Comparison of ENCODE assay signal across 11 mouse cellular contexts in the genomic region with DNA sequence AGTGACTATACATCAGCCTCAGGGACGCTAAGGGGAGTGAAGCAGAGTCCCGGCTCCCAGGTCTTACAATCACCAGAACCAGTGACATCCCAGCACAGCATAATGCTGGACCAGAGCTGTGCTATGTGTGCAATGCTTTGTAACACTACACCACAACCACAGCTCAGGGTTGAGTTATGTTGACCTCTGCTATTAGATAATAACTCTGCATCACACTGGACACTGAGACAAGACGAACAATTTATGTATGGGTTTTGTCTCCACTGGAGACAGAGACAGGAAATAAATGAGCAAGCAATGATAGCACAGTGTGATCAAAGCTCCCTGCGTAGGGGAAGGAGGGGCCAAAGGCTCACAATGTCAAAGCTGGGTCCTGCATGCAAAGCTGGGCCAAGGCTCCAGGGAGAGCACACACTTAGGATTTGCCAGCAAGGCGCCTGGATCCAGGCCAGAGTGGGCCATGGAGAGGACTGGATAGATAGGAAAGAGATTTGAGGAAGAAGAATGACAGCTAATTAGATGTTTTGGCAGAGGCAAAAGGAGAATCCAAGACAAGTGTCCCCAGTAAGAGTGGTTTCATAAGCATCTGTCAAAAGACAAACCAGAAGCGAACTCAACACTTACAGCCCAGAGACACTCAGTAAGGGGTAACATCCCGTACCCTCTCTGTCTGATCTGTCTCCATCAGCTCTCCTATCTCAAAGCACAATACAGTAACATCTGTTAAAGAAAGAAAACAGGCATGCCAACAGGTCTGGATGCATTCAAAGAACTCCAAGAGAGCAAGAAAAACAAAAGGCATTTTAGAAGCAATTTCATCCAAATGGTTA. TPM values are rescaled to one million over a fixed set of nuclear protein-coding genes. Genes with fewer than 3 reads are reported as not detected.
A peak's percentile ranks its signal among the peaks of the same experiment; 100 is the strongest.
DNase-seq lines count a peak whose midpoint lies in the region; ATAC-seq and TF ChIP-seq lines count a peak whose summit lies in the region.
"Had no signal": no experiment of that assay in that cellular context is flagged by ENCODE, and none has a peak within 500 bp of the region (broad histone marks: within the 10 kb centered on the region; RNA-seq: fewer than 3 reads in every experiment).

No protein-coding gene starts in this region.

- no peak for TF ChIP-seq CTCF in Patski (IDR thresholded peaks at IDR 0.05)
- TF ChIP-seq CTCF in liver, postnatal 0 days (IDR thresholded peaks at IDR 0.05; ENCODE audit: low read depth) = no peak

- peak overlapping the region; percentile 61 for H3K27ac ChIP-seq in heart, embryonic 13.5 days (replicated peaks)
- peak overlapping the region; percentile 48 for H3K27ac ChIP-seq in heart, embryonic 16.5 days (ENCODE audit: low read length)
- H3K27ac ChIP-seq in liver, postnatal 0 days (ENCODE audit: low read depth) = no peak overlapping the region
- H3K27ac ChIP-seq: macrophage had no signal

- H3K4me2 ChIP-seq in heart, embryonic 13.5 days = peak overlapping the region; percentile 3; the same call in 1 of the 2 replicates
- no peak overlapping the region for H3K4me2 ChIP-seq in heart, embryonic 16.5 days (ENCODE audit: low read depth, low read length)
- H3K4me2 ChIP-seq in liver, postnatal 0 days (ENCODE audit: low read depth, low read length) = no peak overlapping the region

- 16% methylated on average over 7 of the region's 7 CpGs for WGBS in heart, embryonic 13.5 days
- WGBS in heart, embryonic 16.5 days = 22% methylated on average over 7 of the region's 7 CpGs
- WGBS in liver, postnatal 0 days (ENCODE audit: insufficient replicate concordance) = 46% methylated on average over 7 of the region's 7 CpGs

- no peak for TF ChIP-seq EP300 in liver, postnatal 0 days (IDR thresholded peaks at IDR 0.05; ENCODE audit: low read depth)

- peaks cover 20% of the 10 kb centered on the region for H3K4me1 ChIP-seq in heart, embryonic 13.5 days
- peaks cover 10% of the 10 kb centered on the region for H3K4me1 ChIP-seq in heart, embryonic 16.5 days (ENCODE audit: control insufficient read depth, insufficient read depth, low read length)
- H3K4me1 ChIP-seq in liver, postnatal 0 days (ENCODE audit: insufficient read depth) = no peaks in the 10 kb centered on the region

- H3K36me3 ChIP-seq in heart, embryonic 13.5 days = no peaks in the 10 kb centered on the region
- H3K36me3 ChIP-seq in heart, embryonic 16.5 days (ENCODE audit: control insufficient read depth, insufficient read depth) = no peaks in the 10 kb centered on the region
- no peaks in the 10 kb centered on the region for H3K36me3 ChIP-seq in liver, postnatal 0 days (replicated peaks; ENCODE audit: insufficient read depth, low read length)

- no peak overlapping the region for H3K4me3 ChIP-seq in heart, embryonic 13.5 days
- no peak overlapping the region for H3K4me3 ChIP-seq in heart, embryonic 16.5 days (ENCODE audit: low read length)
- no peak overlapping the region for H3K4me3 ChIP-seq in liver, postnatal 0 days (ENCODE audit: low read depth, low read length)

- no peaks in the 10 kb centered on the region for H3K9me3 ChIP-seq in heart, embryonic 13.5 days
- no peaks in the 10 kb centered on the region for H3K9me3 ChIP-seq in heart, embryonic 16.5 days (replicated peaks; ENCODE audit: control insufficient read depth, low read length)
- H3K9me3 ChIP-seq in liver, postnatal 0 days (ENCODE audit: low read length) = no peaks in the 10 kb centered on the region

- CTCF ChIA-PET in Patski (lab: Charles Lee) = no interaction called here

- DNase-seq in heart, adult 9 months (ENCODE audit: low spot score in 2 of 2) = no peak
- no peak for DNase-seq in Patski (ENCODE audit: low read depth, low spot score)
- peak; percentile 17 for DNase-seq in liver, postnatal 0 days
- DNase-seq in thymus, postnatal 14 days = no peak
- no peak for DNase-seq in cerebellum, adult 11 months

- POLR2A ChIA-PET in Patski (lab: Charles Lee) = no interaction called here

- no peaks in the 10 kb centered on the region; the same call in 1 of the 2 replicates for H3K27me3 ChIP-seq in heart, embryonic 13.5 days (replicated peaks)
- H3K27me3 ChIP-seq in Patski = peaks cover 18% of the 10 kb centered on the region
- no peaks in the 10 kb centered on the region for H3K27me3 ChIP-seq in heart, embryonic 16.5 days (ENCODE audit: control insufficient read depth, insufficient read depth, low read length)
- H3K27me3 ChIP-seq in liver, postnatal 0 days (ENCODE audit: insufficient read depth, low read length) = 0 out of 2 replicates have a peak, but pooled peaks cover 2% of the 10 kb centered on the region

- ATAC-seq in heart, embryonic 13.5 days (ENCODE audit: extremely low read depth, insufficient number of reproducible peaks, low FRiP score, low TSS enrichment) = peak; percentile 58
- peak; percentile 12 for ATAC-seq in Patski
- ATAC-seq in heart, embryonic 16.5 days (replicated peaks; ENCODE audit: extremely low read depth, insufficient read depth, low FRiP score) = peak; percentile 84
- ATAC-seq in liver, postnatal 0 days = no peak
- no peak for ATAC-seq in megakaryocyte-erythroid progenitor cell, adult 5-6 weeks (replicated peaks; ENCODE audit: low FRiP score, low TSS enrichment, poor library complexity, severe bottlenecking)

- in situ Hi-C loops in Patski (cut with MboI; ENCODE audit: low pct_unique_long_range_greater_than_20kb) = no loop called here

- peak overlapping the region; percentile 42; the same call in 1 of the 2 replicates for H3K9ac ChIP-seq in heart, embryonic 13.5 days
- H3K9ac ChIP-seq in heart, embryonic 16.5 days (ENCODE audit: low read length) = no peak overlapping the region
- no peak overlapping the region for H3K9ac ChIP-seq in liver, postnatal 0 days (replicated peaks)

RNA-seq across cellular contexts. Expression of a gene that starts 43.6 kb away (rescaled TPM):
- 12.0 and 15.1 TPM in 2 replicates for polyA plus RNA-seq in heart, embryonic 13.5 days (2015; fragmentation: Nextera tagmentation; extraction: Ambion mirVana)
- not detected for polyA plus RNA-seq in Patski (2021)
- 37.6 and 39.9 TPM in 2 replicates for polyA plus RNA-seq in heart, embryonic 16.5 days (2015; fragmentation: Nextera tagmentation; extraction: Ambion mirVana)
- polyA plus RNA-seq in liver, postnatal 0 days (2015; fragmentation: Nextera tagmentation; extraction: Ambion mirVana) = 6.1 and 11.7 TPM in 2 replicates
- total RNA-seq in megakaryocyte-erythroid progenitor cell, adult 5-6 weeks (2014; fragmentation: Nextera tagmentation) = not detected in 2 replicates
- total RNA-seq in megakaryocyte-erythroid progenitor cell, adult 5-6 weeks (2017) = not detected in 2 replicates
- total RNA-seq: granulocyte monocyte progenitor cell, adult 5-6 weeks had no signal
- polyA plus RNA-seq: macrophage had no signal

RNA-seq across cellular contexts. Expression of a gene that starts 48.1 kb away (rescaled TPM):
- polyA plus RNA-seq in heart, embryonic 13.5 days (2015; fragmentation: Nextera tagmentation; extraction: Ambion mirVana) = not detected in 2 replicates
- not detected for polyA plus RNA-seq in Patski (2021)
- not detected in 2 replicates for polyA plus RNA-seq in heart, embryonic 16.5 days (2015; fragmentation: Nextera tagmentation; extraction: Ambion mirVana)
- 0.06 and 0.08 TPM in 2 replicates for polyA plus RNA-seq in liver, postnatal 0 days (2015; fragmentation: Nextera tagmentation; extraction: Ambion mirVana)
- total RNA-seq in megakaryocyte-erythroid progenitor cell, adult 5-6 weeks (2014; fragmentation: Nextera tagmentation) = not detected in 2 replicates
- total RNA-seq in megakaryocyte-erythroid progenitor cell, adult 5-6 weeks (2017) = not detected in 2 replicates
- total RNA-seq: CH12.LX; granulocyte monocyte progenitor cell, adult 5-6 weeks had no signal
- polyA plus RNA-seq: macrophage had no signal

Comparison
In these comparisons a context has a peak if more than half of its experiments do, and no peak if none do; other contexts are left out.
1. ATAC-seq: peak in heart, embryonic 13.5 days (single experiment), Patski (single experiment) and heart, embryonic 16.5 days (single experiment); none in liver, postnatal 0 days (single experiment) and megakaryocyte-erythroid progenitor cell, adult 5-6 weeks (single experiment).